Mouse (Mus musculus) midbrain, postnatal 0 days (tissue): Measurements from ENCODE around the gene Dnajb11. TPM values are rescaled to one million over a fixed set of nuclear protein-coding genes. Genes with fewer than 3 reads are reported as not detected.

Source experiments
- ATAC-seq: fragments of 200-750 bp; cut with Nextera tagmentation; 2 replicates; pipeline ENCODE4 v1.8.0; 2017; ENCODE audit warnings: moderate number of reproducible peaks, mild to moderate bottlenecking, moderate TSS enrichment, moderate library complexity; ENCODE audit not compliant: low FRiP score
- DNase-seq: peaks from one replicate; pipeline ENCODE4 v3.0.0-alpha.2; 2015; ENCODE audit warnings: low spot score
- H3K27ac ChIP-seq: fragments of 300-500 bp; sonication (generic); 2 replicates; pipeline ENCODE4 v1.5.1; 2014; ENCODE audit warnings: low read depth, mild to moderate bottlenecking, low read length, mixed read lengths
- H3K27me3 ChIP-seq: fragments of 300-500 bp; sonication (generic); 2 replicates; pipeline ENCODE4 v1.6.1; 2014; ENCODE audit warnings: low read length, control low read depth, mixed read lengths; ENCODE audit not compliant: insufficient read depth
- H3K36me3 ChIP-seq: fragments of 300-500 bp; sonication (generic); 2 replicates; pipeline ENCODE4 v1.6.1; 2014; ENCODE audit warnings: low read length, control low read depth, mixed read lengths; ENCODE audit not compliant: insufficient read depth
- H3K4me1 ChIP-seq: fragments of 300-500 bp; sonication (generic); 2 replicates; pipeline ENCODE4 v1.6.1; 2014; ENCODE audit warnings: mild to moderate bottlenecking, control low read depth, antibody characterized with exemption, low read length, mixed read lengths; ENCODE audit not compliant: insufficient read depth
- H3K4me2 ChIP-seq: fragments of 300-500 bp; sonication (generic); 2 replicates; pipeline ENCODE4 v1.6.1; 2014; ENCODE audit warnings: low read depth, mild to moderate bottlenecking, low read length, mixed read lengths; ENCODE audit not compliant: poor library complexity, severe bottlenecking
- H3K4me3 ChIP-seq: fragments of 300-500 bp; sonication (generic); 2 replicates; pipeline ENCODE4 v1.5.1; 2014; ENCODE audit warnings: low read depth, mild to moderate bottlenecking, low read length, moderate library complexity
- H3K9ac ChIP-seq: fragments of 300-500 bp; sonication (generic); replicated peaks from 2 replicates; pipeline ENCODE4 v1.6.1; 2014; ENCODE audit warnings: mild to moderate bottlenecking, low read length, moderate library complexity, mixed read lengths; ENCODE audit not compliant: poor library complexity, severe bottlenecking
- H3K9me3 ChIP-seq: fragments of 300-500 bp; sonication (generic); 2 replicates; pipeline ENCODE4 v1.6.1; 2016; ENCODE audit warnings: low read length, control low read depth
- CTCF ChIP-seq: IDR thresholded peaks from 2 replicates; pipeline ENCODE4 v1.5.1; 2016; ENCODE audit warnings: antibody characterized with exemption, mild to moderate bottlenecking
- WGBS: fragments of 180-500 bp; shearing (Covaris S2); extraction: QIAGEN DNeasy Blood & Tissue Kit; methylation state at CpG from one replicate; pipeline ENCODE4 v1.1.7; 2014; 5-methylcytosine and 5-hydroxymethylcytosine counted together
- polyA plus RNA-seq: library from polyadenylated mRNA; unstranded; fragments of >200 nt; fragmentation: Nextera tagmentation; extraction: Ambion mirVana; gene quantifications from 2 replicates; pipeline ENCODE4 v1.2.1, GENCODE M21; 2015
- total RNA-seq: library from RNA; depleted of rRNA; stranded (reverse); fragments of >200 nt; gene quantifications from 2 replicates; pipeline ENCODE4 v1.2.3, GENCODE M21; 2014; rRNA removed

Dnajb11 gene
- total RNA-seq = 58.7 and 63.0 TPM in 2 replicates
- polyA plus RNA-seq = 88.4 and 89.9 TPM in 2 replicates

GRCm38 (mm10) chr16:22857431-22858113 lies at the start of gene Dnajb11, which contains the start of gene Tbccd1:
TSS of gene Dnajb11 (plus strand) at chr16:22857845.
TSS of gene Tbccd1 (minus strand) at chr16:22857669.
- no peaks in the 10 kb centered on the region for H3K27me3 ChIP-seq
- peak within 1 kb of the TSS; percentile 73 for H3K27ac ChIP-seq
- H3K4me2 ChIP-seq = peak within 1 kb of the TSS; percentile 87
- H3K9me3 ChIP-seq = no peaks in the 10 kb centered on the region
- peak within 1 kb of the TSS; percentile 95 for H3K9ac ChIP-seq
- peaks cover 11% of the 10 kb centered on the region; the same call in 1 of the 2 replicates for H3K4me1 ChIP-seq
- under 1% methylated on average over 61 of the region's 62 CpGs for WGBS
- peak; percentile 99 for ATAC-seq
- H3K36me3 ChIP-seq = no peaks in the 10 kb centered on the region
- peak; percentile 99 for DNase-seq
- no peak for TF ChIP-seq CTCF
- peak within 1 kb of the TSS; percentile 98 for H3K4me3 ChIP-seq

- WGBS = 88% methylated on average over 2 of the region's 2 CpGs
- Histone ChIP-seq H3K27me3 (0 out of 2 replicates have a peak, but pooled peaks cover 5% of the 10 kb centered on the region), H3K4me1 (no peaks in the 10 kb centered on the region), H3K4me3 (no peak within 1 kb of the TSS), H3K36me3 (0 out of 2 replicates have a peak, but pooled peaks cover 5% of the 10 kb centered on the region), H3K9ac (no peak within 1 kb of the TSS), H3K9me3 (no peaks in the 10 kb centered on the region), H3K4me2 (no peak within 1 kb of the TSS), H3K27ac (no peak within 1 kb of the TSS)
- ATAC-seq (no peak), DNase-seq (no peak)
- no peak for TF ChIP-seq CTCF
Measured at GRCm38 (mm10) chr16:22811477-22811876, 46.2 kb upstream of the Dnajb11 start, which contains the start of gene Crygs. TSS of gene Crygs (minus strand) at chr16:22811577.

- Histone ChIP-seq H3K27ac (no peak overlapping the region), H3K4me2 (no peak overlapping the region), H3K27me3 (no peaks in the 10 kb centered on the region), H3K36me3 (peaks cover 16% of the 10 kb centered on the region), H3K9ac (no peak overlapping the region), H3K4me3 (no peak overlapping the region), H3K9me3 (no peaks in the 10 kb centered on the region), H3K4me1 (no peaks in the 10 kb centered on the region)
- 40% methylated on average over 8 of the region's 8 CpGs for WGBS
- DNase-seq = peak; percentile 75
- ATAC-seq = peak; percentile 82; the same call in 1 of the 2 replicates
- TF ChIP-seq CTCF = peak; percentile 76
Measured at GRCm38 (mm10) chr16:22820731-22821130, 36.9 kb upstream of the Dnajb11 start.

- no peak for ATAC-seq
- Histone ChIP-seq H3K27ac (no peak overlapping the region), H3K36me3 (0 out of 2 replicates have a peak, but pooled peaks cover 3% of the 10 kb centered on the region), H3K27me3 (no peaks in the 10 kb centered on the region), H3K9me3 (no peaks in the 10 kb centered on the region), H3K9ac (no peak overlapping the region), H3K4me1 (no peaks in the 10 kb centered on the region), H3K4me2 (no peak overlapping the region), H3K4me3 (no peak overlapping the region)
- WGBS = 93% methylated on average over 3 of the region's 3 CpGs
- no peak for DNase-seq
- no peak for TF ChIP-seq CTCF
Measured at GRCm38 (mm10) chr16:22832932-22833525, 24.6 kb upstream of the Dnajb11 start.

GRCm38 (mm10) chr16:22839146-22839857 lies 18.3 kb upstream of the Dnajb11 start:
- TF ChIP-seq CTCF = no peak
- Histone ChIP-seq H3K36me3 (0 out of 2 replicates have a peak, but pooled peaks cover 4% of the 10 kb centered on the region), H3K27ac (no peak overlapping the region), H3K9ac (no peak overlapping the region), H3K4me1 (no peaks in the 10 kb centered on the region), H3K4me2 (no peak overlapping the region), H3K9me3 (no peaks in the 10 kb centered on the region), H3K27me3 (no peaks in the 10 kb centered on the region), H3K4me3 (no peak overlapping the region)
- DNase-seq (no peak), ATAC-seq (no peak)
- 90% methylated on average over 3 of the region's 3 CpGs for WGBS
